Mouse (Mus musculus): ENCODE results near the gene AI464131. TPM values are rescaled to one million over a fixed set of nuclear protein-coding genes. Genes with fewer than 3 reads are reported as not detected.

Gene AI464131
- polyA plus RNA-seq, 1 experiment from 2014 or later: 3.9 TPM

DNA sequence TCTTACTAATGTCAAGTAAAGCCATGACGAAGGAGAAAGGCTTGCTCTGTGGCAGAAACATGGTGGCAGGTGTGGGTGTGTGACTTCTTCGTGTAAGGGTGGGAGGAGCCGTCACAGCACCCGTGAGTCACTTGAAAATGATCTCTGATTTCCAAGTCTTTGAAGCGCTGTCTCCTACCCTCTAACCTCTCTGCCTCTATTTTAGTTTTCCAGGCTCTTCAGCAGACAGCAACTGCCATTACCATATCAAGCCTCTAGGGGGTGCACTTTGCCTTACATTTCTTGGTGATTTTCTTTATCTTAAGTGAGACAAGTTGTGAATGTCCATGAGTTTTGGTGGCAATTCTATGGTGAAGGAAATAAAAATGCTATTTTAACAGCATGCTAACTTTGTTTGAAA is 19.9 kb upstream of the AI464131 start:
- no peaks in the 10 kb centered on the region for H3K27me3 ChIP-seq (ENCODE audit: control insufficient read depth, insufficient read depth, low read length)
- H3K4me1 ChIP-seq (replicated peaks; ENCODE audit: control insufficient read depth, insufficient read depth): no peaks in the 10 kb centered on the region
- no peak overlapping the region for H3K4me2 ChIP-seq (replicated peaks; ENCODE audit: low read depth)
- TF ChIP-seq CTCF (IDR thresholded peaks at IDR 0.05; ENCODE audit: low read depth): peak; percentile 82
- TF ChIP-seq EP300 (optimal IDR thresholded peaks at IDR 0.05): no peak
- no peaks in the 10 kb centered on the region; the same call in 1 of the 2 replicates for H3K36me3 ChIP-seq (ENCODE audit: control insufficient read depth, insufficient read depth, low read length)
- no peaks in the 10 kb centered on the region for H3K9me3 ChIP-seq (ENCODE audit: control insufficient read depth, low read length)
- no peak overlapping the region for H3K27ac ChIP-seq (replicated peaks)
- DNase-seq (ENCODE audit: low spot score) (no peak), ATAC-seq (ENCODE audit: low FRiP score, low TSS enrichment) (no peak)
- WGBS: 49% methylated on average over 5 of the region's 5 CpGs
- H3K4me3 ChIP-seq (ENCODE audit: low read depth, low read length): no peak overlapping the region
- no peak overlapping the region for H3K9ac ChIP-seq (ENCODE audit: low read length)

DNA sequence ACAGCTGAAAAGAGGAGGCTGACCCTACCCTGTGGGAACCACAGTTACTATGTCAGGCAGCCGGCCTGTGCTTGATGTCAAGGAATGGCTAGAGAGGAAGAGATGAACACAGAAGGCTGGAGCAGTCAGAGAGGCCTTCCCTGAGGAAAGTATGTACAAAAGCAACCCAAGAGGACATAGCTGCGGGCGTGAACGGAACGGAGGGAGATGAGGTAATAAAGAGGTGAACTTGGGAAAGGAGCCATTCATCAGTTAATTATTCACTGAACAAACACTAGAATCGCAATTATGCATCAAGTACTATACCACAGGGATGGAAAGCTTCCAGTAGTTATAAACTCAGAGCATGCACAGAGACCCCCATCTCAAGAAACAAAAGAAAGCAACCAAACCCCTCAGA is 19.3 kb upstream of the AI464131 start:
- Histone ChIP-seq H3K4me2 (replicated peaks; ENCODE audit: low read depth) (no peak overlapping the region), H3K4me1 (replicated peaks; ENCODE audit: control insufficient read depth, insufficient read depth) (no peaks in the 10 kb centered on the region), H3K27me3 (ENCODE audit: control insufficient read depth, insufficient read depth, low read length) (no peaks in the 10 kb centered on the region), H3K4me3 (ENCODE audit: low read depth, low read length) (no peak overlapping the region), H3K36me3 (ENCODE audit: control insufficient read depth, insufficient read depth, low read length) (no peaks in the 10 kb centered on the region; the same call in 1 of the 2 replicates), H3K27ac (replicated peaks) (no peak overlapping the region), H3K9me3 (ENCODE audit: control insufficient read depth, low read length) (no peaks in the 10 kb centered on the region), H3K9ac (ENCODE audit: low read length) (no peak overlapping the region)
- TF ChIP-seq CTCF (IDR thresholded peaks at IDR 0.05; ENCODE audit: low read depth) (no peak), EP300 (optimal IDR thresholded peaks at IDR 0.05) (no peak)
- WGBS: 72% methylated on average over 6 of the region's 6 CpGs
- DNase-seq (ENCODE audit: low spot score) (no peak), ATAC-seq (ENCODE audit: low FRiP score, low TSS enrichment) (no peak)

DNA sequence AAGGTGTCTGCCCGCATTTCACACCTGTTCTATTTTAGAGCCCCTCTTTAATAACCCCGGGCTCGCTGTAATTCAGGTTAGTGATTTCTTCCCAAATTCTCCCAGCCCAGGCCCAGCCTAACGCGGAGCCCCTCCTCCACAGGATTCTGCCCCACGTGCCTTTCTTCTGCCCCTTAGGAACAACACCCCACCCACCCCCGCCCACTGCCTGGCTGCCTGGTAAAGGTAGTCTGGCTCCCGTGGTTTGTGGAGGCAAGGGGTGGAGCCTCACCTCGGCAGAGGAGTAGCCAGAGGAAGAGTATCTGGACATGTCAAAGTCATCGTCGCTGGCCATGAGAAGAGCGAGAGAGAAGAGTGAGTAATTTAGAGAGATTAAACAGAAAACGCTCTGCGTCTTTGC is 17.8 kb upstream of the AI464131 start:
- DNase-seq (ENCODE audit: low spot score) (no peak), ATAC-seq (ENCODE audit: low FRiP score, low TSS enrichment) (no peak)
- Histone ChIP-seq H3K4me1 (replicated peaks; ENCODE audit: control insufficient read depth, insufficient read depth) (no peaks in the 10 kb centered on the region), H3K27ac (replicated peaks) (no peak overlapping the region), H3K36me3 (ENCODE audit: control insufficient read depth, insufficient read depth, low read length) (no peaks in the 10 kb centered on the region; the same call in 1 of the 2 replicates), H3K9me3 (ENCODE audit: control insufficient read depth, low read length) (no peaks in the 10 kb centered on the region), H3K27me3 (ENCODE audit: control insufficient read depth, insufficient read depth, low read length) (no peaks in the 10 kb centered on the region), H3K4me2 (replicated peaks; ENCODE audit: low read depth) (no peak overlapping the region), H3K4me3 (ENCODE audit: low read depth, low read length) (no peak overlapping the region), H3K9ac (ENCODE audit: low read length) (no peak overlapping the region)
- 43% methylated on average over 14 of the region's 14 CpGs for WGBS
- TF ChIP-seq EP300 (optimal IDR thresholded peaks at IDR 0.05) (no peak), CTCF (IDR thresholded peaks at IDR 0.05; ENCODE audit: low read depth) (no peak)

DNA sequence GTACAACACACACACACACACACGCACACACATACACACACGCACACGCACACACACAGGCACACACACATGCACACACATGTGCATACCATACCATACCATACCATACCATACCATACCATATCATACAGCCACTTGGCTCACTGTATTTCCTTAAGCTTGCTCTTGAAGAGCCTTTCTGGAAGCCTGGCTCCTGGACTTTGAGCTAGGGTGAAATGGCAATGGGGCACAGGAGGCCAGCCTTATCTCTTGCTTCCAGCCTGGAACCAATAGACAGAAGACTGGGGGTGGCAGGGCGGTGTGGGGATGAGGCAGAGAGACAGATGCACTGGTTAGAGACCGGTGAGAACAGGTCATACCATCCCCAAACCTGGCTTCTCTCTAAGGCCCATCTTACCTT is 16.3 kb upstream of the AI464131 start:
- ATAC-seq (ENCODE audit: low FRiP score, low TSS enrichment) (no peak), DNase-seq (ENCODE audit: low spot score) (no peak)
- Histone ChIP-seq H3K9ac (ENCODE audit: low read length) (no peak overlapping the region), H3K27ac (replicated peaks) (no peak overlapping the region), H3K4me2 (replicated peaks; ENCODE audit: low read depth) (no peak overlapping the region), H3K9me3 (ENCODE audit: control insufficient read depth, low read length) (no peaks in the 10 kb centered on the region), H3K36me3 (ENCODE audit: control insufficient read depth, insufficient read depth, low read length) (no peaks in the 10 kb centered on the region; the same call in 1 of the 2 replicates), H3K27me3 (ENCODE audit: control insufficient read depth, insufficient read depth, low read length) (no peaks in the 10 kb centered on the region), H3K4me3 (ENCODE audit: low read depth, low read length) (no peak overlapping the region), H3K4me1 (replicated peaks; ENCODE audit: control insufficient read depth, insufficient read depth) (no peaks in the 10 kb centered on the region)
- TF ChIP-seq CTCF (IDR thresholded peaks at IDR 0.05; ENCODE audit: low read depth) (no peak), EP300 (optimal IDR thresholded peaks at IDR 0.05) (no peak)
- 93% methylated on average over 5 of the region's 5 CpGs for WGBS

DNA sequence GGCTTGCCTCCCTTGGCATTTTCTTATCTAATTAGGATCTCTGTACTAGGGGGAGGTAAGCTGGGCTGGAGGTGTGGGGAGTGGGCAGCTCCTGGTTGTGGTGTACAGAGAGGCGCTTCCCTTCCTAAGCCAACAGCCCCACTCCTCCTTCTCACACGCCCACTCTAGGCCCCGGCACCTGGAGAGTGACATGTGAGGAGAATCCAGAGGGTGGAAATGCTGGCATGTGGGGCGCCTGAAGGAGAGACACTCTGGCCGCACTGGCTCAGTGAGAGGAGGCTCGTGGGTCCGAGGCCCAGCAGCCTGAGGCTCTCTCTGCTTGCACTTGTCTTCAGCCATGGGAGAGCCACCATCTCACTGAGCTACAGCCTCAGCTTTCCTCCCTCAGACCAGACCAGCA is 15.5 kb upstream of the AI464131 start:
- DNase-seq (ENCODE audit: low spot score): no peak
- no peaks in the 10 kb centered on the region for H3K4me1 ChIP-seq (replicated peaks; ENCODE audit: control insufficient read depth, insufficient read depth)
- no peak for ATAC-seq (ENCODE audit: low FRiP score, low TSS enrichment)
- H3K36me3 ChIP-seq (ENCODE audit: control insufficient read depth, insufficient read depth, low read length): no peaks in the 10 kb centered on the region; the same call in 1 of the 2 replicates
- no peak overlapping the region for H3K4me2 ChIP-seq (replicated peaks; ENCODE audit: low read depth)
- 89% methylated on average over 7 of the region's 7 CpGs for WGBS
- no peak overlapping the region for H3K4me3 ChIP-seq (ENCODE audit: low read depth, low read length)
- no peak for TF ChIP-seq EP300 (optimal IDR thresholded peaks at IDR 0.05)
- no peak overlapping the region for H3K9ac ChIP-seq (ENCODE audit: low read length)
- no peaks in the 10 kb centered on the region for H3K9me3 ChIP-seq (ENCODE audit: control insufficient read depth, low read length)
- H3K27ac ChIP-seq (replicated peaks): no peak overlapping the region
- no peaks in the 10 kb centered on the region for H3K27me3 ChIP-seq (ENCODE audit: control insufficient read depth, insufficient read depth, low read length)

DNA sequence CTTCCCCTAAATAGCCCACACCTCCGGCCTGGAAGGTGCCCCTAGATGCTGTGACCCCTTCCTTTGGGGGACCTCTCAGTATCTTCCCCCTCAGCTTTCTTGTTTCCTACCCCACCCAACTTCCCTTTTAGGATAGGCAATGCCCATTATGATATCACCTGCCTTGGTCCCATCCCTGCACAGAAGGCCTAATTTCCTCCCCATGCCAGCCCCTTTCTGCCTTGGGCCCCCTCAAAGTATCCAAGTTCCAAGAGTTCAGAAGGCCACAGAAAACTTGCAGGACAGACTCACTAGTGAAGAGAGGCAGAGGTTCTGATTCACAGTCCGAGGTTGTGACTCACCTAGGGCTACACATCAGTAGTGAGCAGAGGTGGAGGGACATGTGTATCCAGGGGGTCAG is 14.4 kb upstream of the AI464131 start, which contains the start of gene 1110017D15Rik:
1110017D15Rik (minus strand) TSS at position 101 of the 400 bp plus-strand sequence.
- Histone ChIP-seq H3K4me1 (replicated peaks; ENCODE audit: control insufficient read depth, insufficient read depth) (no peaks in the 10 kb centered on the region), H3K36me3 (ENCODE audit: control insufficient read depth, insufficient read depth, low read length) (no peaks in the 10 kb centered on the region), H3K4me3 (ENCODE audit: low read depth, low read length) (no peak within 1 kb of the TSS), H3K4me2 (replicated peaks; ENCODE audit: low read depth) (no peak within 1 kb of the TSS), H3K9me3 (ENCODE audit: control insufficient read depth, low read length) (no peaks in the 10 kb centered on the region), H3K9ac (ENCODE audit: low read length) (no peak within 1 kb of the TSS), H3K27me3 (ENCODE audit: control insufficient read depth, insufficient read depth, low read length) (no peaks in the 10 kb centered on the region), H3K27ac (replicated peaks) (no peak within 1 kb of the TSS)
- TF ChIP-seq EP300 (optimal IDR thresholded peaks at IDR 0.05): no peak
- TF ChIP-seq CTCF (IDR thresholded peaks at IDR 0.05; ENCODE audit: low read depth): no peak
- ATAC-seq (ENCODE audit: low FRiP score, low TSS enrichment) (no peak), DNase-seq (ENCODE audit: low spot score) (no peak)
- 75% methylated on average over 2 of the region's 2 CpGs for WGBS

Data from stomach, postnatal 0 days (tissue).